Mouse (Mus musculus): ENCODE measurements around the gene Nipal1. TPM values are rescaled to one million over a fixed set of nuclear protein-coding genes. Genes with fewer than 3 reads are reported as not detected.

Gene Nipal1
- polyA plus RNA-seq (2015; fragmentation: Nextera tagmentation; extraction: Ambion mirVana), result 3.2 and 4.1 TPM in 2 replicates

GRCm38 (mm10) chr5:72647418-72647907 lies at the start of gene Nipal1:
TSS of gene Nipal1 (plus strand) at chr5:72647795.

GRCm38 (mm10) chr5:72644175-72644574 lies 3.4 kb upstream of the Nipal1 start, which contains the start of gene Cnga1:
TSS of gene Cnga1 (minus strand) at chr5:72644275.

Other genes with a start within 250 kb of the Nipal1 start
- 0.50 and 0.68 TPM in 2 replicates for gene Corin, start 143.3 kb upstream of the Nipal1 start, polyA plus RNA-seq (2015; fragmentation: Nextera tagmentation; extraction: Ambion mirVana)
- 9.6 and 10.5 TPM in 2 replicates for gene Nfxl1, start 88.1 kb upstream of the Nipal1 start, polyA plus RNA-seq (2015; fragmentation: Nextera tagmentation; extraction: Ambion mirVana)
- 9.0 and 9.4 TPM in 2 replicates for gene Zar1, start 66.5 kb upstream of the Nipal1 start, polyA plus RNA-seq (2015; fragmentation: Nextera tagmentation; extraction: Ambion mirVana)
- 3.6 and 5.0 TPM in 2 replicates for gene Gm5868, start 60.2 kb upstream of the Nipal1 start, polyA plus RNA-seq (2015; fragmentation: Nextera tagmentation; extraction: Ambion mirVana)
- gene Cnga1, start 3.5 kb upstream of the Nipal1 start, polyA plus RNA-seq (2015; fragmentation: Nextera tagmentation; extraction: Ambion mirVana), result not detected in 2 replicates
- gene Txk, start 105.0 kb downstream of the Nipal1 start, polyA plus RNA-seq (2015; fragmentation: Nextera tagmentation; extraction: Ambion mirVana), result 0.19 TPM in 1 of 2 replicates, not detected in the other
- 7.6 and 8.1 TPM in 2 replicates for gene Tec, start 220.7 kb downstream of the Nipal1 start, polyA plus RNA-seq (2015; fragmentation: Nextera tagmentation; extraction: Ambion mirVana)

All from neural tube, postnatal 0 days (tissue).